Mouse (Mus musculus): ENCODE measurements at regions not wholly inside any gene's neighbourhood (a gene's known extent, or its start where the extent isn't known, plus 50 kb on each side); places are given as distances from the start of the nearest gene placed in this dataset.
A peak's percentile ranks its signal among the peaks of the same experiment; 100 is the strongest.

GRCm38 (mm10) chr14:100610017-100610760 lies 325.7 kb upstream of the Klf12 start:
- peak; percentile 29 for DNase-seq (ENCODE audit: low spot score)

- peak; percentile 6 for DNase-seq (ENCODE audit: low spot score)
Measured at GRCm38 (mm10) chr14:100607109-100607508, 322.6 kb upstream of the Klf12 start.

GRCm38 (mm10) chr14:100600886-100601451 lies 316.5 kb upstream of the Klf12 start:
- no peak for DNase-seq (ENCODE audit: low spot score)

DNA sequence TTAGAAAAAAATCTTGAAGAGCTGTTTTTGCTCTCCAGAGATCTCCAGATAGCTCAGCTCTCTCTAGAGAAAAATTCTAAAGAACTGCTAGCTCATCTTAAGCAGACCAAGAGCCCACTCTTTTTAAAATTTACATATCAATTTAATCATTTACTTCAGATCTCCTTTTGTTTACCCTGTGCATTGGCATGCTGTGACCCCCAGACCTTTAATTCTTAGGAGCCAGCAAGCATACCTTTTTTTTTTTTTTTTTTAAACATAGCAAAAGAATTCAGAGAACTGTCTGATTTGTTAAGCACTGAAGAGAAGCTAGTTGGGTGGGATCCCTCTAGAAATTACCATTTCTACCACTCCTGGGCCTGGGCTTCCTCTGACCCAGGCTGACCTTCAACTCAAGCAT lies 285.5 kb upstream of the Klf12 start:
- DNase-seq (ENCODE audit: low spot score), result no peak

DNA sequence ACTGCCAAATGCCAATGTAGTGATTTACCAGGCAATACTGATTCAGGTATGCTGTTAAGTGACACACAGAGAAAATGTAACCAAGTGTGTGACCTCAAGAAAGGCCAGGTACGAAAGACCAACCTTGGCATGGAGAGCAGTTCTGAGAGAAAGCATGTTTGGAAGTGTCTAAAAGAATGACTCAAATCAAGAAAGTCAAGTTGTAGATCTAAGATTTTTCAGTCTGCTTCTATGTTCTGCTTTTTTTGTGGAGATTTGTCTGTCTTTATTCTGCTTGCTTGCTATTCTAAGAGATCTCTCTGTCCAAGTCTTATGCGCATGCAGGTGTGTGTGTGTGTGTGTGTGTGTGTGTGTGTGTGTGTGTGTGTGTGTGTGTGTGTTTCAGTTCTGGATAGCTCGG lies 277.4 kb upstream of the Klf12 start:
- no peak for DNase-seq (ENCODE audit: low spot score)

GRCm38 (mm10) chr14:100558378-100558777 lies 273.9 kb upstream of the Klf12 start:
- DNase-seq (ENCODE audit: low spot score), result peak; percentile 14

DNA sequence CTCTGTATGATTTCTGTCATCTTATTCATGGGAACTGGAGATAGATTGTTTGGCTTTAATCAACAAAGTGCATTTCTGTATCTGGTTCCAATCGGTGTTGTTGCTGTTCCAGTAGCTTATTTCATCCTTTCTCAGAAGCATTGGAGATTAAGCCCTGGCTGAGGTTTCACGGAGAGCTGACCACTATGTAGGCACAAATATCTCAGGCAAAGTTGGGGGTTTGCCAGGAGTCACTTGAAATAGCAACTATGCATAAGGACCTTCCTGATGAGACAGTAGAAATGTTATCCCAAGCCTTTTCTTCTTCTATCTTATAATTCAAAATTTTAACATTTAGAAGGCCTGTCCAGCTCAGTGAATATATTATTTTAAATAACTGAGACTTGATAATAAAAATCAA lies 268.0 kb upstream of the Klf12 start:
- DNase-seq (ENCODE audit: low spot score), result no peak

DNA sequence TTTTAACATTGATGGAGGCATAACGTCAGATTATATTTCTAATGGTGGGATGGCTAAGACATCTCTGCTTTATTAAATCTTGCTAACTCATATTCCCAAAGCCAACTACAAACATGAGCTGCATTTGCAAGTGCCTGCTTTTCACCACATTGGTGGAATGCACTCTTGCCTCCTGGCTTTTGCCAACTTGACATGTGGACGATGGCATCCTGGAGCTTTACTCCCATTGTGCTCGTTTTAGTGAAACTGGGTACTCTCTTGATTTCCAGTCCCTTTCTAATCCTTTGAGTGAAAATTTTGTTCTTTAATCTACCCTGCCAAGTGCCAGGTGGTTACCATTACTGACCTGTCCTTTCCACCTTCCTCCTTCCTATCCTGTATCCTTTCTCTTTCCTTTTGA lies 265.8 kb upstream of the Klf12 start:
- DNase-seq (ENCODE audit: low spot score), result no peak

- no peak for DNase-seq (ENCODE audit: low spot score)
Measured at GRCm38 (mm10) chr14:100530217-100530616, 245.7 kb upstream of the Klf12 start.

GRCm38 (mm10) chr14:100529758-100530157 lies 245.3 kb upstream of the Klf12 start:
- DNase-seq (ENCODE audit: low spot score), result no peak

GRCm38 (mm10) chr14:100509396-100509795 lies 224.9 kb upstream of the Klf12 start:
- no peak for DNase-seq (ENCODE audit: low spot score)

DNA sequence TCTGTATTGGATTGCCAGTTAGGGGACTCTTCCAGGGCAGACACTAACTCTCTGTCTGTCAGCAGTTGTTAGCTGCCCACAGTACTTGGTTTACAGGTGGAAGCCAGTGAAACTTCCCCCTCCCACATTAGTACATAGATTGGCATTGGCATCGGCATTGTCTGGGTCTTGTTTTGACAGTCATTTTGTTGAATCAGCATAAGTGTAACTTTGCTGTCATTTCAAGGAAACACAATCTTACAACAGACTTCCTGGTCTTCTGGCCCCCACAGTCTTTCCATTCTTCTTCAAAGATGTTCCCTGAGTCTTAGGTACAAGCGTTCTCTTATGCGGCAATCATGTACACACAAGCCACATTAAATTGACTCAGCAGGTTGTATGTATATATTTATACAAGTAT lies 223.6 kb upstream of the Klf12 start:
- DNase-seq (ENCODE audit: low spot score), result no peak

GRCm38 (mm10) chr14:100507616-100508015 lies 223.1 kb upstream of the Klf12 start:
- DNase-seq (ENCODE audit: low spot score), result no peak

DNA sequence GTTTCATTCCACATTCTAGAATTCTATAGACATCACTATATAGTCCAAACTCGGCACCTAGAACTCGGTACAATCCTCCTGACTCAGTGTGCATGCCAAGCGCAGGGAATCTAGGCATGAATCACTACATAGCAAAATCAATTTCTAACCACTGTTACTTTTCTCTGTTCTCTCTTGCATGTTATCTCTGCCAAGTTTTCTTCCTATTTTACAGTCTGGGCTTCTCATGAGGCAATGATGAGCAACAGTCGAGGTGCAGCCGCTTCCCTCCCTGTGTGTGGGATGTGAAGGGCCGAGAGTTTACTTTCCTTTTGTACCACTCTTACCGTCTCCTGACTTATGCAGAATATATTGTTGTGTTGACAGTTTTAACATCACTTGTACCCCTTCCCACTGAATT lies 204.4 kb upstream of the Klf12 start:
- no peak for DNase-seq (ENCODE audit: low spot score)

- no peak for DNase-seq (ENCODE audit: low spot score)
Measured at GRCm38 (mm10) chr14:100485489-100485888, 201.0 kb upstream of the Klf12 start.

DNA sequence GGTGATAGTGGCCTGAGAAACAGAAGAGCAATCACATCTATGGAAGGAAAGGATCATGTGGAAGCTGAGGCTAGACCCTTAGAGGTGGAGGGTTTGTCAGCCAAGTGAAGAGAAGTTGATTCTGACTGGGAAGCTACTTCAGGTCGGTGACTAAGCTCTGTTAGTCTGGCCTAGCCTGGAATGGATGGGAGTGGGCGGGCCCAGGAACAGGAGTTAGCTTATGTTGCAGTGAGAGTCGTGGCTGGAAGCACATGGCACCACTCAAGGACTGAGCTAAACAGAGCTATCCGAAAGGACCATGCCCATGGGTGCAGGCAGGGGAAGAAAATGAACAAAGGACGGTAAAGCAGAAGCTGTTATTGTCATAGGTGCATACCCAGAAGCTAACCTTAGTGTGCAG lies 199.6 kb upstream of the Klf12 start:
- DNase-seq (ENCODE audit: low spot score), result no peak

DNA sequence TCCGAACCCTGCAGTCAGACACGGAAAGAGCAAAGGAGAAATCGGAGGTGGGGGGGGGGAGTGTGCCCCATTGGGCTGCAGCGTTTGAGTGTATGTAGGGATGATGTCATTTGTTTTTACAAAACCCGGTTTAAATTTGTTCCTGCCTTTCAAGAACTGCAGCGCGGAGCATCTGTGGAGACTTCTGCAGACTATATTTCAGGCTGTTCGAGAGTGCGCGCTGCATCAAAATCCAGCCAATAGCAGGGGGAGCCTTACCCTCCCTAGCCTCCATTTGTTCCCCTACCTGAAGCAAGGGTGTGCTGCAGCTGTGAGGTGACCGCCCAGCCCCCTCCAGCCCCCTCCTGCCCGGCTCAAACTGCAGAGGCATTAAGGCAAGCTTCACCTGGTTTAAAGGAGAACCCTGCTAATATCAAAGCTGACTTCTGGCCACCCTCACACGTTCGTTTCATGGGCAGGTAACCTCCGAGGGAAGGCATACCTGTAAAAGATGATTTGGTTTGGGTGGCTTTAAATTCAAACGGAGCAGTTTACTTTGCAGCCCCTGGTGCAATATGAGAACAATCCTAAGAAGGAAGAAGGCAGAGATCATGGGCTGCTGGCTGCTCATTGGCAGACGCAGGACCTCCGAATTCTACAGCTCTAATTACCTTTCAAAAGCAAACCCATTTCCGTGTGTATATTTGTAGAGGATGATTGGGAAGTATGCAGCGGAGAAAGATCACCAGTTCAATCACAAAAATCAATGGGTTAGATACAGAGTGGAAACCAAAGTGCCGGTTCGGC lies 193.3 kb upstream of the Klf12 start:
- DNase-seq (ENCODE audit: low spot score), result no peak

DNA sequence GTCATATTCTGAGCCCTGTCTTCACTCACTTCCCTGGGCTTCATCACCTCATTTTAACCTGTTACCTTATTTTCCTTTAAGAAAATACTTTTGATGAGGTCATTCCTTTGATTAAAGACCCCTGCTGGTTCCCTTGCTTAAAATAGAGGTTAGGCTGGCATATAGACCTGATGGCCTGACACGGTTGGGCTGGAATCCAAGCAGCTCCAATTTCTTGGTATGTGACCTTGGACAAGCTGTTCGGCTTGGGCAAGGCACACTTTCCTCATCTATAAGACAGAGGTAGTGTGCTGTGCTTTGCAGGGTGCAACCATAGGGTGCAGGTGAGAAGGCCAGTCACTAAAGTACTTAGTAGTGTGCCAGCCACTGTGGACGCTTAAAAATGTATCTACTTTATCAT lies 183.8 kb upstream of the Klf12 start:
- no peak for DNase-seq (ENCODE audit: low spot score)

- no peak for DNase-seq (ENCODE audit: low spot score)
Measured at GRCm38 (mm10) chr14:100462321-100462720, 177.8 kb upstream of the Klf12 start.

GRCm38 (mm10) chr14:100461141-100462043 lies 176.9 kb upstream of the Klf12 start:
- DNase-seq (ENCODE audit: low spot score), result no peak

DNA sequence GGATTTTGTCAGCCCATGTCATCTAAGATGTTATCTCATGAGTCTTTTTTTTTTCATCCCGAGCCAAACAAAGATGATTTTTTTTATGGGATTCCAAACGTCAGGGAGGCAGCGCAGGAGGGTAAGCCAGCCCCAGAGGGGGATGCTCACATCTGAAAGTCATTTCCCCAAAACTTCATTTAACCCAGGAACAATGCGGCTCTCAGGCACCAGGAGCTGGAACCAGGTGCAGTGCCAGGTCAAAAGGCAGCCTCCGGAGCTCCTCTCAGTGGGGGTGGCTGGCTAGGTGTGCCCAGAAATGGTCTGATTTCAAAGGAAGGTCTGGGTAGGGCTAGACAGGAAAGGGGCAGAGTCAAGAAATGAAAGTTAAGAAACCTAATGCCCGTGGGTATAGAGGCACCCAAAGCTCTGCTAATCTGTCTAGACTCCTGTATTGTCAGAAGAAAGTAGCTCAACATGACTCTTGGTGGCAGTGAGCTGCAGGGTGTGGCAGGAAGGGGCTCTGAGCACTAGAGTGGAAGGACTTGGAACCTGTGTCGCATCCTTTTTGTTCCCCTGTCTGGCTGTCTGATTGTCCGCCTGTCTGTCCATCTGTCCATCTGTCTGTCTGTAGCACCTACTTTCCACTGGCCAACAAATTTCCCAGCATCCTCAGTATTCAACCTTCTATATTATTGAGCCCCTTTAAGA lies 175.3 kb upstream of the Klf12 start:
- DNase-seq (ENCODE audit: low spot score), result no peak
